Mouse (Mus musculus) neutrophil, adult 5-6 weeks (primary cell): Measurements from ENCODE around the gene Vwa5b2. TPM values are rescaled to one million over a fixed set of nuclear protein-coding genes. Genes with fewer than 3 reads are reported as not detected.

Source experiments
- ATAC-seq: fragments of 151-379, 151-347 bp; 2 replicates; pipeline ENCODE4 v1.8.0; 2017; ENCODE audit warnings: mild to moderate bottlenecking, moderate TSS enrichment; ENCODE audit not compliant: insufficient number of reproducible peaks, poor library complexity, low FRiP score, severe bottlenecking; ENCODE audit errors: extremely low read depth
- total RNA-seq: library from RNA; stranded (forward); fragments of 200-1000 nt; gene quantifications from 2 replicates; pipeline ENCODE4 v1.2.3, GENCODE M21; 2017

Gene Vwa5b2
- total RNA-seq, 1 experiment from 2014 or later, result not detected

- no peak for ATAC-seq
Measured at GRCm38 (mm10) chr16:20604705-20605104, 15.4 kb downstream of the Vwa5b2 start.

- ATAC-seq, result peak; percentile 72
Measured at GRCm38 (mm10) chr16:20610501-20611356, 21.5 kb downstream of the Vwa5b2 start.

GRCm38 (mm10) chr16:20611357-20612227, 22.3 kb downstream of the Vwa5b2 start, which contains the start of the genes Eef1akmt4, Gm49333 and Alg3:
Gene Eef1akmt4, plus strand, starts transcription at chr16:20611593.
Gene Gm49333, plus strand, starts transcription at chr16:20611610.
Gene Alg3, minus strand, starts transcription at chr16:20611735.
- ATAC-seq, result peak; percentile 92

- ATAC-seq, result no peak
Measured at GRCm38 (mm10) chr16:20619541-20620398, 30.5 kb downstream of the Vwa5b2 start.

- no peak for ATAC-seq
Measured at GRCm38 (mm10) chr16:20620399-20620735, 31.1 kb downstream of the Vwa5b2 start.

- no peak for ATAC-seq
Measured at GRCm38 (mm10) chr16:20620751-20621190, 31.5 kb downstream of the Vwa5b2 start.

- ATAC-seq, result no peak
Measured at GRCm38 (mm10) chr16:20621191-20621990, 32.1 kb downstream of the Vwa5b2 start, which contains the start of gene Camk2n2. Gene Camk2n2, minus strand, starts transcription at chr16:20621287.

- peak; percentile 17; the same call in 1 of the 2 replicates for ATAC-seq
Measured at GRCm38 (mm10) chr16:20621991-20622685, 32.9 kb downstream of the Vwa5b2 start.

- ATAC-seq, result no peak
Measured at GRCm38 (mm10) chr16:20623211-20623610, 33.9 kb downstream of the Vwa5b2 start.

- ATAC-seq, result no peak
Measured at GRCm38 (mm10) chr16:20628871-20629391, 39.7 kb downstream of the Vwa5b2 start.

GRCm38 (mm10) chr16:20629731-20630634, 40.7 kb downstream of the Vwa5b2 start, which contains the start of gene Ece2:
Gene Ece2, plus strand, starts transcription at chr16:20629828.
- ATAC-seq, result no peak

- ATAC-seq, result no peak
Measured at GRCm38 (mm10) chr16:20637410-20637809, 48.1 kb downstream of the Vwa5b2 start.

- no peak for ATAC-seq
Measured at GRCm38 (mm10) chr16:20638367-20638766, 49.1 kb downstream of the Vwa5b2 start.

GRCm38 (mm10) chr16:20642161-20642560, 52.9 kb downstream of the Vwa5b2 start:
- peak; percentile 45; the same call in 1 of the 2 replicates for ATAC-seq

GRCm38 (mm10) chr16:20643911-20644310, 54.6 kb downstream of the Vwa5b2 start:
- ATAC-seq, result no peak
